Mouse (Mus musculus): ENCODE measurements at regions not wholly inside any gene's neighbourhood (a gene's known extent, or its start where the extent isn't known, plus 50 kb on each side); places are given as distances from the start of the nearest gene placed in this dataset.
A peak's percentile ranks its signal among the peaks of the same experiment; 100 is the strongest.
"Not testable (repeated sequence)": the region's sequence is repeated elsewhere in the genome, so short reads cannot be mapped to it uniquely, and the experiment has no call there.

GRCm38 (mm10) chr16:46840764-46841163, 342.4 kb upstream of the Nectin3 start:
- H3K4me1 ChIP-seq (ENCODE audit: control insufficient read depth, insufficient read depth, low read depth, low read length): no peaks in the 10 kb centered on the region
- H3K4me2 ChIP-seq (ENCODE audit: low read length): no peak overlapping the region
- no peak overlapping the region for H3K4me3 ChIP-seq (ENCODE audit: low read length)
- H3K27me3 ChIP-seq (replicated peaks; ENCODE audit: control insufficient read depth, insufficient read depth, low read length): no peaks in the 10 kb centered on the region
- H3K36me3 ChIP-seq (ENCODE audit: control insufficient read depth, insufficient read depth, low read length): no peaks in the 10 kb centered on the region
- no peak overlapping the region for H3K27ac ChIP-seq (ENCODE audit: low read depth, low read length)
- ATAC-seq: no peak
- no peak overlapping the region for H3K9ac ChIP-seq (ENCODE audit: low read depth, low read length)
- no peaks in the 10 kb centered on the region for H3K9me3 ChIP-seq (ENCODE audit: control insufficient read depth, low read length)

DNA sequence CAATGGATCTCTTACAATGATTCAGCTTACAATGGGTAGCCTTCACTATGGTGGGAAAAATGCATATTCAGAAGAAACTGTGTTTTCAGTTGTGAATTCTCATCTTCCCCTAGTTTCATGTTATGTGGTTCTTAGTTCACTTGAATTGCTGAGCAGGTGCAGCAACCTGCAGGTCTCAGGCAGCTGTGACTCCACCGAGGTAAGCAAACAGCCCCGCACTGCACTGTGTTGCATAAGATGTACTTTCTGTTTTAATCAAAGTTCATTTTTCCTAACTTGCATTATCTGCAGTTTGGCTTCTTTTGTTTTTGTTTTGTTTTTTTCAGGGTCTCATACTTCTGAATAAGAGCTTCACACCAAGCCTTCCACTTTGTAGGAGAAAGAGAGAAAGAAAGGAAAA, 326.8 kb upstream of the Nectin3 start:
- Histone ChIP-seq H3K27me3 (replicated peaks; ENCODE audit: control insufficient read depth, insufficient read depth, low read length) (no peaks in the 10 kb centered on the region), H3K4me2 (ENCODE audit: low read length) (no peak overlapping the region), H3K36me3 (ENCODE audit: control insufficient read depth, insufficient read depth, low read length) (no peaks in the 10 kb centered on the region), H3K4me3 (ENCODE audit: low read length) (no peak overlapping the region), H3K9ac (ENCODE audit: low read depth, low read length) (no peak overlapping the region), H3K9me3 (ENCODE audit: control insufficient read depth, low read length) (no peaks in the 10 kb centered on the region), H3K27ac (ENCODE audit: low read depth, low read length) (no peak overlapping the region), H3K4me1 (ENCODE audit: control insufficient read depth, insufficient read depth, low read depth, low read length) (no peaks in the 10 kb centered on the region)
- 86% methylated on average over 2 of the region's 2 CpGs for WGBS
- no peak for ATAC-seq

DNA sequence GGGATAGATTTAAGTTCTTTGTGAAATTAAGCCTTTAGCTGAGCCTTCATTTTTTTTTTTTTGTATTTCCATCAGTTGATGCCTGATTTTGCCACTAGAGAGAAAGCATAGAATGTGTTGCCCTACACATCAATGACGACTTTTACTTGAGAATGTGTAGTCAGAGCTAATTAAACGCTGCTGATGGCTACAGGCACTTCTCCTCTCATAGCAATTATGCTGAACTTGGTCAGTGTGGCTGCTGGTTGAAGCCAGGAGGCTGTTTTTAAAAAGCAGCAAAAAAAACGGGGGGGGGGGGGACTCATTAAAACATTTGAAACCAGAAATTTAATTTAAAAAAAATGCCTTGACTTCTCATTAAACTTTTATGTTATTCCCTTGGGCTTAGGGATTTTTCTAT, 324.4 kb upstream of the Nectin3 start:
- Histone ChIP-seq H3K4me3 (ENCODE audit: low read length) (no peak overlapping the region), H3K4me1 (ENCODE audit: control insufficient read depth, insufficient read depth, low read depth, low read length) (no peaks in the 10 kb centered on the region), H3K4me2 (ENCODE audit: low read length) (no peak overlapping the region), H3K9ac (ENCODE audit: low read depth, low read length) (no peak overlapping the region), H3K27ac (ENCODE audit: low read depth, low read length) (no peak overlapping the region), H3K9me3 (ENCODE audit: control insufficient read depth, low read length) (no peaks in the 10 kb centered on the region), H3K36me3 (ENCODE audit: control insufficient read depth, insufficient read depth, low read length) (no peaks in the 10 kb centered on the region), H3K27me3 (replicated peaks; ENCODE audit: control insufficient read depth, insufficient read depth, low read length) (no peaks in the 10 kb centered on the region)
- WGBS: 51% methylated on average over 3 of the region's 3 CpGs
- ATAC-seq: no peak

DNA sequence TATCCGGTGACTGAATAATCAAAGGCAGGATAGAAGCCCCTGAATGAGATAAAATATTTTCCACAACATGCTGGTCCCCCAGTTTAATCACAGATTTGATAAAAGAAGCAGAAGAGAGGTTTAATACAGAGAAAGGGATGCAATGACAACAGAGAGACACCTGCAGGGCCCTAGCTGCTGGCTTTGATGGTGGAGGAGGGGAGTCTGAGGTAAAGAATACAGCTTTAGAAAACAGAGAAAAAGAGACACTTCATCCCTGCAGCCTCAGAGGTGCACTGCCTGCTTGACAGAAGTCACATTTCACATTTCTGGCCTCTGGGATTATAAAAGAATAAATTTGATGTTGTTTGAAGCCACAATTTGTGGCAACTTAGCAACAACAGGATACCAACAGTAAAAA, 319.9 kb upstream of the Nectin3 start:
- Histone ChIP-seq H3K27ac (ENCODE audit: low read depth, low read length) (no peak overlapping the region), H3K4me3 (ENCODE audit: low read length) (no peak overlapping the region), H3K9ac (ENCODE audit: low read depth, low read length) (no peak overlapping the region), H3K27me3 (replicated peaks; ENCODE audit: control insufficient read depth, insufficient read depth, low read length) (no peaks in the 10 kb centered on the region), H3K4me2 (ENCODE audit: low read length) (no peak overlapping the region), H3K9me3 (ENCODE audit: control insufficient read depth, low read length) (no peaks in the 10 kb centered on the region), H3K36me3 (ENCODE audit: control insufficient read depth, insufficient read depth, low read length) (no peaks in the 10 kb centered on the region), H3K4me1 (ENCODE audit: control insufficient read depth, insufficient read depth, low read depth, low read length) (no peaks in the 10 kb centered on the region)
- no peak for ATAC-seq
- 93% methylated on average over 1 of the region's 1 CpGs for WGBS

DNA sequence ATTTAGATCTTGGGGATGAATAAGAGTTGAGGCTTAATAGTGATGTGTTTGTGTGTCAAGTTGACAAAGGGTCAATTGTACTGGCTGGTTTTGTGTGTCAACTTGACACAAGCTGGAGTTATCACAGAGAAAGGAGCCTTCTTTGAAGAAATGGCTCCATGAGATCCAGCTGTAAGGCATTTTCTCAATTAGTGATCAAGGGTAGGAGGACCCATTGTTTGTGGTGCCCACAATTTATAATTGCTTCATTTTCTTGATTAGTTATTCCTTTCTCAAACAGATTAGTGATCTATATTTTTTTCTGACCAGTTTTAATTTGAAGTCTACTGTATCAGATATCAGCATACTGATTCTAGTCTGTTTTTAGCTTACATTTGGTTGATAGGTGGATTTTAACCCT, 313.5 kb upstream of the Nectin3 start:
- H3K4me2 ChIP-seq (ENCODE audit: low read length); H3K4me3 ChIP-seq (ENCODE audit: low read length); ATAC-seq; H3K36me3 ChIP-seq (ENCODE audit: control insufficient read depth, insufficient read depth, low read length); H3K9me3 ChIP-seq (ENCODE audit: control insufficient read depth, low read length); H3K4me1 ChIP-seq (ENCODE audit: control insufficient read depth, insufficient read depth, low read depth, low read length); H3K9ac ChIP-seq (ENCODE audit: low read depth, low read length); H3K27ac ChIP-seq (ENCODE audit: low read depth, low read length); H3K27me3 ChIP-seq (replicated peaks; ENCODE audit: control insufficient read depth, insufficient read depth, low read length): not testable (repeated sequence)

GRCm38 (mm10) chr16:46807476-46807875, 309.2 kb upstream of the Nectin3 start:
- H3K4me1 ChIP-seq (ENCODE audit: control insufficient read depth, insufficient read depth, low read depth, low read length): no peaks in the 10 kb centered on the region
- H3K9me3 ChIP-seq (ENCODE audit: control insufficient read depth, low read length): no peaks in the 10 kb centered on the region
- 98% methylated on average over 2 of the region's 2 CpGs for WGBS
- H3K36me3 ChIP-seq (ENCODE audit: control insufficient read depth, insufficient read depth, low read length): no peaks in the 10 kb centered on the region
- no peak overlapping the region for H3K4me2 ChIP-seq (ENCODE audit: low read length)
- no peak overlapping the region for H3K9ac ChIP-seq (ENCODE audit: low read depth, low read length)
- no peak overlapping the region for H3K27ac ChIP-seq (ENCODE audit: low read depth, low read length)
- no peak for ATAC-seq
- H3K27me3 ChIP-seq (replicated peaks; ENCODE audit: control insufficient read depth, insufficient read depth, low read length): no peaks in the 10 kb centered on the region
- H3K4me3 ChIP-seq (ENCODE audit: low read length): no peak overlapping the region

DNA sequence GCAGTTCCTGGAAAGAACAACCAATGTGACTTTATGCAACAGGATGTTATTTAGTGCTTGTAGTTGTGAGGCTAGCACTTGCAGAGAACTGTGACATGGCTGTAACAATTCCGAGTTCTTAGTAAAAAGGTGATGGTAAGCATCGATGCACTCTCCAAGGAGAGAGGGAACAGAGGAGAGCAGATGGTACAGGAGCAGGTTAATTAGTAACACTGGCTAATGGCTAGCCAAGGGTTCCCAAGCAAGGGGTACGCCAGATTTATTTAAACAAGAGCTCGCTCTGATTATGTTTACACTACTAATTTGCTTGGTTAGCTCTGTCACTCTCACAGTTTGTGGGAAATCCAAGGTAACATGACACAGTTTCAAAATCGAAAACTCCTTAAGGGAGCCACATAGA, 278.0 kb upstream of the Nectin3 start:
- H3K27ac ChIP-seq (ENCODE audit: low read depth, low read length): no peak overlapping the region
- H3K4me1 ChIP-seq (ENCODE audit: control insufficient read depth, insufficient read depth, low read depth, low read length): no peaks in the 10 kb centered on the region
- H3K36me3 ChIP-seq (ENCODE audit: control insufficient read depth, insufficient read depth, low read length): no peaks in the 10 kb centered on the region
- no peak for ATAC-seq
- 46% methylated on average over 5 of the region's 5 CpGs for WGBS
- H3K27me3 ChIP-seq (replicated peaks; ENCODE audit: control insufficient read depth, insufficient read depth, low read length): no peaks in the 10 kb centered on the region
- H3K4me2 ChIP-seq (ENCODE audit: low read length): no peak overlapping the region
- H3K9ac ChIP-seq (ENCODE audit: low read depth, low read length): no peak overlapping the region
- no peaks in the 10 kb centered on the region for H3K9me3 ChIP-seq (ENCODE audit: control insufficient read depth, low read length)
- H3K4me3 ChIP-seq (ENCODE audit: low read length): no peak overlapping the region

- H3K4me3 ChIP-seq (ENCODE audit: low read length): no peak overlapping the region
- no peak overlapping the region for H3K4me2 ChIP-seq (ENCODE audit: low read length)
- no peak for ATAC-seq
These were observed 271.1 kb upstream of the Nectin3 start for GRCm38 (mm10) chr16:46769383-46769782.

DNA sequence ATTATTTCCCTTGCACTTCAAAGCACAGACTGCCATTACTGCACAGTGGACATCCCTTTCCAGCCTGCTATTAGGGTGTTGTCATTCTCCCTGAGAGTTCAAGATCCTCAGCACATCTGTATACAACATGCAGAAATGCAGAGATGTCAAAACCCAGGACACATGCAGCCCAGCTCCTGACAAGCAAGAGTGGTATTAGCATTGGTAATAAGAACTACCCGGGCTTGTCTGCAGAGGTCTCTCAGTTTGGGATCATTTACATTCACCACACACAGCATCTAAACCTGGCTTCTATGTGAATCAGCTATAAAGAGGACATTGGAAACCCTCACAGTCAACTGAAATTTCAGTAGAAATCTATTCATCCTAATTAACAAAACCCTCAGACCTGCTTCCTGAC, 270.1 kb upstream of the Nectin3 start:
- H3K36me3 ChIP-seq (ENCODE audit: control insufficient read depth, insufficient read depth, low read length): no peaks in the 10 kb centered on the region
- H3K27me3 ChIP-seq (replicated peaks; ENCODE audit: control insufficient read depth, insufficient read depth, low read length): no peaks in the 10 kb centered on the region
- peak; percentile 45; the same call in 1 of the 2 replicates for ATAC-seq
- no peak overlapping the region for H3K9ac ChIP-seq (ENCODE audit: low read depth, low read length)
- no peaks in the 10 kb centered on the region for H3K4me1 ChIP-seq (ENCODE audit: control insufficient read depth, insufficient read depth, low read depth, low read length)
- H3K27ac ChIP-seq (ENCODE audit: low read depth, low read length): no peak overlapping the region
- WGBS: 50% methylated on average over 1 of the region's 1 CpGs
- no peak overlapping the region for H3K4me2 ChIP-seq (ENCODE audit: low read length)
- H3K4me3 ChIP-seq (ENCODE audit: low read length): no peak overlapping the region
- H3K9me3 ChIP-seq (ENCODE audit: control insufficient read depth, low read length): no peaks in the 10 kb centered on the region

More at GRCm38 (mm10) chr16:46769383-46769782, 271.1 kb upstream of the Nectin3 start:
- Histone ChIP-seq H3K27ac (ENCODE audit: low read depth, low read length) (no peak overlapping the region), H3K27me3 (replicated peaks; ENCODE audit: control insufficient read depth, insufficient read depth, low read length) (no peaks in the 10 kb centered on the region), H3K4me1 (ENCODE audit: control insufficient read depth, insufficient read depth, low read depth, low read length) (no peaks in the 10 kb centered on the region), H3K9ac (ENCODE audit: low read depth, low read length) (no peak overlapping the region), H3K9me3 (ENCODE audit: control insufficient read depth, low read length) (no peaks in the 10 kb centered on the region), H3K36me3 (ENCODE audit: control insufficient read depth, insufficient read depth, low read length) (no peaks in the 10 kb centered on the region)
- WGBS: 23% methylated on average over 4 of the region's 4 CpGs

GRCm38 (mm10) chr16:46735140-46735539, 236.8 kb upstream of the Nectin3 start:
- 83% methylated on average over 4 of the region's 4 CpGs for WGBS
- Histone ChIP-seq H3K9me3 (ENCODE audit: control insufficient read depth, low read length) (no peaks in the 10 kb centered on the region), H3K27me3 (replicated peaks; ENCODE audit: control insufficient read depth, insufficient read depth, low read length) (no peaks in the 10 kb centered on the region), H3K4me2 (ENCODE audit: low read length) (no peak overlapping the region), H3K4me3 (ENCODE audit: low read length) (no peak overlapping the region), H3K4me1 (ENCODE audit: control insufficient read depth, insufficient read depth, low read depth, low read length) (no peaks in the 10 kb centered on the region), H3K36me3 (ENCODE audit: control insufficient read depth, insufficient read depth, low read length) (no peaks in the 10 kb centered on the region), H3K27ac (ENCODE audit: low read depth, low read length) (no peak overlapping the region), H3K9ac (ENCODE audit: low read depth, low read length) (no peak overlapping the region)
- ATAC-seq: no peak

Measured in hindbrain, embryonic 16.5 days (tissue).